ENCODE assay signal across 23 mouse cellular contexts in genomic region chr4:118569320-118569719, GRCm38 (mm10). TPM values are rescaled to one million over a fixed set of nuclear protein-coding genes. Genes with fewer than 3 reads are reported as not detected.
DNase-seq lines count a peak whose midpoint lies in the region; ATAC-seq and TF ChIP-seq lines count a peak whose summit lies in the region.
"Had no signal": no experiment of that assay in that cellular context is flagged by ENCODE, and none has a peak within 500 bp of the region (broad histone marks: within the 10 kb centered on the region; RNA-seq: fewer than 3 reads in every experiment).

No protein-coding gene starts in this region.

- no peaks in the 10 kb centered on the region for H3K9me3 ChIP-seq in forebrain, embryonic 10.5 days
- no peaks in the 10 kb centered on the region for H3K9me3 ChIP-seq in forebrain, postnatal 0 days (ENCODE audit: low read length)
- H3K9me3 ChIP-seq in lung, embryonic 15.5 days: no peaks in the 10 kb centered on the region
- H3K9me3 ChIP-seq in liver, embryonic 11.5 days (ENCODE audit: control insufficient read depth, low read length): no peaks in the 10 kb centered on the region
- no peaks in the 10 kb centered on the region for H3K9me3 ChIP-seq in stomach, postnatal 0 days (ENCODE audit: control insufficient read depth, low read length)
- H3K9me3 ChIP-seq: embryonic facial prominence, embryonic 13.5 days; forebrain, embryonic 13.5 days had no signal

- TF ChIP-seq POLR2A in lung, adult 2 months (IDR thresholded peaks at IDR 0.05; ENCODE audit: borderline replicate concordance, extremely low read depth, low read depth, low read length): no peak

- DNase-seq in forebrain, embryonic 10.5 days (ENCODE audit: extremely low spot score, low spot score): no peak
- no peak for DNase-seq in forebrain, postnatal 0 days
- no peak for DNase-seq in lung, adult 2 months
- DNase-seq in liver, embryonic 11.5 days (ENCODE audit: low spot score): no peak
- peak; percentile 31 for DNase-seq in stomach, postnatal 0 days (ENCODE audit: low spot score)
- no peak for DNase-seq in thymus, postnatal 14 days
- no peak for DNase-seq in cerebellum, postnatal 14 days
- DNase-seq: kidney, adult 18-20 months; kidney, postnatal 4 days; lung, postnatal 10 days; retina, postnatal 1 day; thymus, postnatal 25 days had no signal

- WGBS in forebrain, embryonic 10.5 days: 69% methylated on average over 23 of the region's 23 CpGs
- WGBS in forebrain, postnatal 0 days: 72% methylated on average over 22 of the region's 23 CpGs
- 65% methylated on average over 23 of the region's 23 CpGs for WGBS in lung, embryonic 15.5 days
- WGBS in lung, adult 2 months: 69% methylated on average over 23 of the region's 23 CpGs
- 58% methylated on average over 23 of the region's 23 CpGs for WGBS in liver, embryonic 11.5 days
- WGBS in stomach, postnatal 0 days: 58% methylated on average over 23 of the region's 23 CpGs

- H3K4me3 ChIP-seq in forebrain, embryonic 10.5 days: no peak overlapping the region
- no peak overlapping the region for H3K4me3 ChIP-seq in forebrain, postnatal 0 days (ENCODE audit: low read depth, low read length)
- no peak overlapping the region for H3K4me3 ChIP-seq in lung, embryonic 15.5 days
- H3K4me3 ChIP-seq in lung, adult 2 months (replicated peaks; ENCODE audit: extremely low read depth, low read depth, low read length): no peak overlapping the region
- H3K4me3 ChIP-seq in liver, embryonic 11.5 days (ENCODE audit: low read depth, low read length): no peak overlapping the region
- H3K4me3 ChIP-seq in stomach, postnatal 0 days (ENCODE audit: low read depth, low read length): no peak overlapping the region
- H3K4me3 ChIP-seq: embryonic facial prominence, embryonic 13.5 days; forebrain, embryonic 13.5 days had no signal

- H3K9ac ChIP-seq in forebrain, postnatal 0 days: no peak overlapping the region
- no peak overlapping the region for H3K9ac ChIP-seq in lung, embryonic 15.5 days
- 0 out of 2 replicates have a peak overlapping the region, but pooled peaks have one; percentile 5 for H3K9ac ChIP-seq in liver, embryonic 11.5 days (ENCODE audit: low read depth, low read length)
- H3K9ac ChIP-seq in stomach, postnatal 0 days (ENCODE audit: low read length): peak overlapping the region; percentile 8; the same call in 1 of the 2 replicates
- H3K9ac ChIP-seq: embryonic facial prominence, embryonic 13.5 days; forebrain, embryonic 13.5 days had no signal

- H3K27ac ChIP-seq in forebrain, embryonic 10.5 days: peak overlapping the region; percentile 48; the same call in 1 of the 2 replicates
- no peak overlapping the region for H3K27ac ChIP-seq in forebrain, postnatal 0 days (ENCODE audit: low read depth, low read length)
- no peak overlapping the region for H3K27ac ChIP-seq in lung, embryonic 15.5 days
- H3K27ac ChIP-seq in liver, embryonic 11.5 days (ENCODE audit: low read depth, low read length): no peak overlapping the region
- H3K27ac ChIP-seq in stomach, postnatal 0 days (replicated peaks): no peak overlapping the region
- H3K27ac ChIP-seq: embryonic facial prominence, embryonic 13.5 days; forebrain, embryonic 13.5 days had no signal

- H3K36me3 ChIP-seq in forebrain, embryonic 10.5 days (replicated peaks): no peaks in the 10 kb centered on the region
- no peaks in the 10 kb centered on the region for H3K36me3 ChIP-seq in forebrain, postnatal 0 days (ENCODE audit: insufficient read depth)
- no peaks in the 10 kb centered on the region for H3K36me3 ChIP-seq in lung, embryonic 15.5 days
- H3K36me3 ChIP-seq in liver, embryonic 11.5 days (ENCODE audit: control insufficient read depth, insufficient read depth, low read length): no peaks in the 10 kb centered on the region
- H3K36me3 ChIP-seq in stomach, postnatal 0 days (ENCODE audit: control insufficient read depth, insufficient read depth, low read length): no peaks in the 10 kb centered on the region
- H3K36me3 ChIP-seq: embryonic facial prominence, embryonic 13.5 days had no signal

- peaks cover 6% of the 10 kb centered on the region for H3K4me1 ChIP-seq in forebrain, embryonic 10.5 days
- H3K4me1 ChIP-seq in forebrain, postnatal 0 days (ENCODE audit: insufficient read depth): no peaks in the 10 kb centered on the region
- H3K4me1 ChIP-seq in lung, embryonic 15.5 days: no peaks in the 10 kb centered on the region
- no peaks in the 10 kb centered on the region for H3K4me1 ChIP-seq in lung, adult 2 months (ENCODE audit: control insufficient read depth, insufficient read depth, low read length)
- H3K4me1 ChIP-seq in liver, embryonic 11.5 days (replicated peaks; ENCODE audit: control insufficient read depth, insufficient read depth, low read length): peaks cover 4% of the 10 kb centered on the region; the same call in 1 of the 2 replicates
- H3K4me1 ChIP-seq in stomach, postnatal 0 days (replicated peaks; ENCODE audit: control insufficient read depth, insufficient read depth): no peaks in the 10 kb centered on the region
- H3K4me1 ChIP-seq: embryonic facial prominence, embryonic 13.5 days; forebrain, embryonic 13.5 days had no signal

- peaks cover 10% of the 10 kb centered on the region for H3K27me3 ChIP-seq in forebrain, embryonic 10.5 days (ENCODE audit: poor library complexity, severe bottlenecking)
- H3K27me3 ChIP-seq in forebrain, postnatal 0 days (ENCODE audit: insufficient read depth, low read length): no peaks in the 10 kb centered on the region
- H3K27me3 ChIP-seq in lung, embryonic 15.5 days: no peaks in the 10 kb centered on the region; the same call in 1 of the 2 replicates
- peaks cover 9% of the 10 kb centered on the region for H3K27me3 ChIP-seq in liver, embryonic 11.5 days (replicated peaks; ENCODE audit: control insufficient read depth, insufficient read depth, low read length)
- no peaks in the 10 kb centered on the region for H3K27me3 ChIP-seq in stomach, postnatal 0 days (ENCODE audit: control insufficient read depth, insufficient read depth, low read length)
- H3K27me3 ChIP-seq: embryonic facial prominence, embryonic 13.5 days had no signal

- no peak overlapping the region for H3K4me2 ChIP-seq in forebrain, postnatal 0 days (ENCODE audit: low read depth)
- no peak overlapping the region for H3K4me2 ChIP-seq in lung, embryonic 15.5 days
- peak overlapping the region; percentile 40 for H3K4me2 ChIP-seq in liver, embryonic 11.5 days
- H3K4me2 ChIP-seq in stomach, postnatal 0 days (replicated peaks; ENCODE audit: low read depth): no peak overlapping the region
- H3K4me2 ChIP-seq: embryonic facial prominence, embryonic 13.5 days; forebrain, embryonic 13.5 days had no signal

- no peak for TF ChIP-seq CTCF in forebrain, postnatal 0 days (IDR thresholded peaks at IDR 0.05; ENCODE audit: low read depth)
- no peak for TF ChIP-seq CTCF in lung, adult 2 months (IDR thresholded peaks at IDR 0.05; ENCODE audit: insufficient read depth, low read length)
- no peak for TF ChIP-seq CTCF in stomach, postnatal 0 days (IDR thresholded peaks at IDR 0.05; ENCODE audit: low read depth)

- no peak for ATAC-seq in forebrain, postnatal 0 days
- 0 out of 2 replicates have a peak, but pooled peaks have one; percentile 40 for ATAC-seq in lung, embryonic 15.5 days (ENCODE audit: borderline replicate concordance, extremely low read depth, low FRiP score, low TSS enrichment)
- peak; percentile 45; the same call in 1 of the 2 replicates for ATAC-seq in liver, embryonic 11.5 days (replicated peaks; ENCODE audit: low FRiP score)
- ATAC-seq in stomach, postnatal 0 days (ENCODE audit: low FRiP score, low TSS enrichment): no peak; the same call in 1 of the 2 replicates
- ATAC-seq: forebrain, embryonic 13.5 days; Patski had no signal

- no peak for TF ChIP-seq EP300 in stomach, postnatal 0 days (optimal IDR thresholded peaks at IDR 0.05)

RNA-seq across cellular contexts. Expression of gene Tmem125, which starts 25.5 kb away (rescaled TPM):
- polyA plus RNA-seq in forebrain, embryonic 10.5 days (2016; fragmentation: Nextera tagmentation; extraction: Ambion mirVana): 0.68 and 0.76 TPM in 2 replicates
- total RNA-seq in forebrain, postnatal 0 days (2014; rRNA removed): 0.31 TPM in 1 of 2 replicates, not detected in the other
- 0.29 and 0.39 TPM in 2 replicates for polyA plus RNA-seq in forebrain, postnatal 0 days (2015; fragmentation: Nextera tagmentation; extraction: Ambion mirVana)
- polyA plus RNA-seq in lung, embryonic 15.5 days (2015; fragmentation: Nextera tagmentation; extraction: Ambion mirVana): 5.8 and 6.3 TPM in 2 replicates
- 32.4 and 47.5 TPM in 2 replicates for polyA plus RNA-seq in lung, adult 2 months (2012; rRNA removed)
- polyA plus RNA-seq in liver, embryonic 11.5 days (2014; fragmentation: Nextera tagmentation; extraction: Ambion mirVana): 0.70 and 0.94 TPM in 2 replicates
- 41.3 and 42.7 TPM in 2 replicates for polyA plus RNA-seq in stomach, postnatal 0 days (2015; fragmentation: Nextera tagmentation; extraction: Ambion mirVana)
- total RNA-seq: gastrocnemius, adult 18-20 months; heart, adult 18-20 months; megakaryocyte-erythroid progenitor cell, adult 5-6 weeks had no signal
- polyA plus RNA-seq: forebrain, embryonic 13.5 days had no signal

RNA-seq across cellular contexts. Expression of gene 2610528J11Rik, which starts 42.5 kb away (rescaled TPM):
- polyA plus RNA-seq in forebrain, embryonic 10.5 days (2016; fragmentation: Nextera tagmentation; extraction: Ambion mirVana): 1.1 and 2.1 TPM in 2 replicates
- total RNA-seq in forebrain, postnatal 0 days (2014; rRNA removed): not detected in 2 replicates
- polyA plus RNA-seq in forebrain, postnatal 0 days (2015; fragmentation: Nextera tagmentation; extraction: Ambion mirVana): not detected in 2 replicates
- 12.9 and 13.1 TPM in 2 replicates for polyA plus RNA-seq in lung, embryonic 15.5 days (2015; fragmentation: Nextera tagmentation; extraction: Ambion mirVana)
- polyA plus RNA-seq in lung, adult 2 months (2012; rRNA removed): 17.0 and 17.7 TPM in 2 replicates
- polyA plus RNA-seq in liver, embryonic 11.5 days (2014; fragmentation: Nextera tagmentation; extraction: Ambion mirVana): 4.8 and 6.1 TPM in 2 replicates
- polyA plus RNA-seq in stomach, postnatal 0 days (2015; fragmentation: Nextera tagmentation; extraction: Ambion mirVana): 56.8 and 57.6 TPM in 2 replicates
- total RNA-seq: common myeloid progenitor, adult 5-6 weeks; gastrocnemius, adult 18-20 months; heart, adult 18-20 months; layer of hippocampus, postnatal 25 days; left cerebral cortex, postnatal 36 days; megakaryocyte-erythroid progenitor cell, adult 5-6 weeks; neutrophil, adult 5-6 weeks had no signal
- polyA plus RNA-seq: Patski had no signal

RNA-seq across cellular contexts. Expression of gene Cfap57, which starts 51.3 kb away (rescaled TPM):
- polyA plus RNA-seq in forebrain, embryonic 10.5 days (2016; fragmentation: Nextera tagmentation; extraction: Ambion mirVana): 0.73 and 0.94 TPM in 2 replicates
- total RNA-seq in forebrain, postnatal 0 days (2014; rRNA removed): 0.69 and 2.0 TPM in 2 replicates
- 0.89 and 1.3 TPM in 2 replicates for polyA plus RNA-seq in forebrain, postnatal 0 days (2015; fragmentation: Nextera tagmentation; extraction: Ambion mirVana)
- 0.55 and 0.64 TPM in 2 replicates for polyA plus RNA-seq in lung, embryonic 15.5 days (2015; fragmentation: Nextera tagmentation; extraction: Ambion mirVana)
- polyA plus RNA-seq in lung, adult 2 months (2012; rRNA removed): 1.3 and 2.5 TPM in 2 replicates
- 0.82 and 0.86 TPM in 2 replicates for polyA plus RNA-seq in liver, embryonic 11.5 days (2014; fragmentation: Nextera tagmentation; extraction: Ambion mirVana)
- 1.2 and 1.3 TPM in 2 replicates for polyA plus RNA-seq in stomach, postnatal 0 days (2015; fragmentation: Nextera tagmentation; extraction: Ambion mirVana)
- total RNA-seq: gastrocnemius, adult 18-20 months; megakaryocyte-erythroid progenitor cell, adult 5-6 weeks had no signal

RNA-seq across cellular contexts. Expression of gene Ebna1bp2, which starts 51.3 kb away (rescaled TPM):
- polyA plus RNA-seq in forebrain, embryonic 10.5 days (2016; fragmentation: Nextera tagmentation; extraction: Ambion mirVana): 210 and 221 TPM in 2 replicates
- total RNA-seq in forebrain, postnatal 0 days (2014; rRNA removed): 48.9 and 56.3 TPM in 2 replicates
- 97.7 and 104 TPM in 2 replicates for polyA plus RNA-seq in forebrain, postnatal 0 days (2015; fragmentation: Nextera tagmentation; extraction: Ambion mirVana)
- polyA plus RNA-seq in lung, embryonic 15.5 days (2015; fragmentation: Nextera tagmentation; extraction: Ambion mirVana): 123 and 124 TPM in 2 replicates
- polyA plus RNA-seq in lung, adult 2 months (2012; rRNA removed): 19.7 and 21.6 TPM in 2 replicates
- polyA plus RNA-seq in liver, embryonic 11.5 days (2014; fragmentation: Nextera tagmentation; extraction: Ambion mirVana): 239 and 247 TPM in 2 replicates
- polyA plus RNA-seq in stomach, postnatal 0 days (2015; fragmentation: Nextera tagmentation; extraction: Ambion mirVana): 90.4 and 94.5 TPM in 2 replicates

Comparison
In these comparisons a context has a peak if more than half of its experiments do, and no peak if none do; other contexts are left out.
1. ATAC-seq: peak in lung, embryonic 15.5 days (single experiment) and liver, embryonic 11.5 days (single experiment); none in forebrain, postnatal 0 days (single experiment) and stomach, postnatal 0 days (single experiment).
2. H3K9ac ChIP-seq: peak in liver, embryonic 11.5 days (single experiment) and stomach, postnatal 0 days (single experiment); none in forebrain, postnatal 0 days (single experiment) and lung, embryonic 15.5 days (single experiment).